Mouse (Mus musculus): ENCODE results near the gene Olfr395. TPM values are rescaled to one million over a fixed set of nuclear protein-coding genes. Genes with fewer than 3 reads are reported as not detected.
"Not testable (repeated sequence)": the region's sequence is repeated elsewhere in the genome, so short reads cannot be mapped to it uniquely, and the experiment has no call there.

Gene Olfr395
- total RNA-seq (2014; rRNA removed) (not detected in 2 replicates), polyA plus RNA-seq (2015; fragmentation: Nextera tagmentation; extraction: Ambion mirVana) (not detected in 2 replicates)

GRCm38 (mm10) chr11:73909199-73909598 lies at the start of gene Olfr395:
Olfr395 (minus strand) TSS chr11:73909299.
- H3K4me1 ChIP-seq (ENCODE audit: insufficient read depth, low read length); H3K27ac ChIP-seq (ENCODE audit: low read depth, low read length); DNase-seq (ENCODE audit: low spot score); H3K27me3 ChIP-seq (ENCODE audit: insufficient read depth, low read length); H3K36me3 ChIP-seq (ENCODE audit: insufficient read depth, low read length); H3K9ac ChIP-seq (replicated peaks; ENCODE audit: low read length, poor library complexity, severe bottlenecking); H3K9me3 ChIP-seq (ENCODE audit: low read length); H3K4me2 ChIP-seq (ENCODE audit: low read depth, low read length, poor library complexity, severe bottlenecking); ATAC-seq (ENCODE audit: low FRiP score); H3K4me3 ChIP-seq (ENCODE audit: low read depth, low read length): not testable (repeated sequence)
- 79% methylated on average over 4 of the region's 4 CpGs for WGBS

GRCm38 (mm10) chr11:73936377-73936776 lies 27.3 kb upstream of the Olfr395 start, which contains the start of gene Olfr23:
Olfr23 (plus strand) TSS chr11:73936677.
- no peak within 1 kb of the TSS for H3K4me2 ChIP-seq (ENCODE audit: low read depth, low read length, poor library complexity, severe bottlenecking)
- H3K4me3 ChIP-seq (ENCODE audit: low read depth, low read length): no peak within 1 kb of the TSS
- ATAC-seq (ENCODE audit: low FRiP score) (no peak), DNase-seq (ENCODE audit: low spot score) (no peak)
- H3K27ac ChIP-seq (ENCODE audit: low read depth, low read length): no peak within 1 kb of the TSS
- no peaks in the 10 kb centered on the region for H3K36me3 ChIP-seq (ENCODE audit: insufficient read depth, low read length)
- H3K9ac ChIP-seq (replicated peaks; ENCODE audit: low read length, poor library complexity, severe bottlenecking): no peak within 1 kb of the TSS
- H3K27me3 ChIP-seq (ENCODE audit: insufficient read depth, low read length): no peaks in the 10 kb centered on the region
- no peak for TF ChIP-seq CTCF (IDR thresholded peaks at IDR 0.05)
- H3K9me3 ChIP-seq (ENCODE audit: low read length): 0 out of 2 replicates have a peak, but pooled peaks cover 11% of the 10 kb centered on the region
- H3K4me1 ChIP-seq (ENCODE audit: insufficient read depth, low read length): no peaks in the 10 kb centered on the region

DNA sequence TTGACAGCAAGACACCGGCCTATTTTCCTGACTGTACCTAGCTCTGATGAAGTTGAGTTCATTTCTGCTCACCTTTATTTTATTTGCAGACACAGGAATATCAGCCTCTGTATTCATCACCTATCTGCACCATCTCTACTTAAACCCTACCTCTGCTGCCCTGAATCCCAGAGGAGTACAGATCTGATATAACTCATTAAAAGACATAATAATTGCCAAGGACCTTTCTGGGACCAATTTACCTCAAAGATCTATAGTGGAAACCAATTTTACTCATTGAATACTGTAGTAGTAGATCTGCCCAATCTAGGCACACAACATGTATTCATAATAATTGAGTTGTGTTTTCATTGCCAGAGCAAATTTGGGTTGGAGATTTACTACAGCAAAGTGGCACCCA lies 18.4 kb downstream of the Olfr395 start, which contains the start of gene Olfr394:
Olfr394 (minus strand) TSS at position 101 of the 400 bp plus-strand sequence.
- Histone ChIP-seq H3K4me1 (ENCODE audit: insufficient read depth, low read length) (no peaks in the 10 kb centered on the region), H3K27ac (ENCODE audit: low read depth, low read length) (no peak within 1 kb of the TSS), H3K4me3 (ENCODE audit: low read depth, low read length) (no peak within 1 kb of the TSS), H3K9ac (replicated peaks; ENCODE audit: low read length, poor library complexity, severe bottlenecking) (no peak within 1 kb of the TSS), H3K27me3 (ENCODE audit: insufficient read depth, low read length) (no peaks in the 10 kb centered on the region), H3K4me2 (ENCODE audit: low read depth, low read length, poor library complexity, severe bottlenecking) (no peak within 1 kb of the TSS), H3K36me3 (ENCODE audit: insufficient read depth, low read length) (no peaks in the 10 kb centered on the region), H3K9me3 (ENCODE audit: low read length) (0 out of 2 replicates have a peak, but pooled peaks cover 4% of the 10 kb centered on the region)
- 82% methylated on average over 1 of the region's 1 CpGs for WGBS
- TF ChIP-seq CTCF (IDR thresholded peaks at IDR 0.05): no peak
- ATAC-seq (ENCODE audit: low FRiP score): no peak
- DNase-seq (ENCODE audit: low spot score): no peak

Other genes with a start within 250 kb of the Olfr395 start
- gene Zfp735, start 220.5 kb downstream of the Olfr395 start, total RNA-seq (2014; rRNA removed): not detected in 2 replicates
- not detected in 2 replicates for gene Zfp735, start 220.5 kb downstream of the Olfr395 start, polyA plus RNA-seq (2015; fragmentation: Nextera tagmentation; extraction: Ambion mirVana)
- gene Olfr389, start 128.6 kb downstream of the Olfr395 start, total RNA-seq (2014; rRNA removed): not detected in 2 replicates
- not detected in 2 replicates for gene Olfr389, start 128.6 kb downstream of the Olfr395 start, polyA plus RNA-seq (2015; fragmentation: Nextera tagmentation; extraction: Ambion mirVana)
- not detected in 2 replicates for gene Olfr390, start 126.3 kb downstream of the Olfr395 start, total RNA-seq (2014; rRNA removed)
- not detected in 2 replicates for gene Olfr390, start 126.3 kb downstream of the Olfr395 start, polyA plus RNA-seq (2015; fragmentation: Nextera tagmentation; extraction: Ambion mirVana)
- not detected in 2 replicates for gene Olfr391-ps, start 106.2 kb downstream of the Olfr395 start, total RNA-seq (2014; rRNA removed)
- not detected in 2 replicates for gene Olfr391-ps, start 106.2 kb downstream of the Olfr395 start, polyA plus RNA-seq (2015; fragmentation: Nextera tagmentation; extraction: Ambion mirVana)
- gene Olfr392, start 92.2 kb downstream of the Olfr395 start, total RNA-seq (2014; rRNA removed): not detected in 2 replicates
- gene Olfr392, start 92.2 kb downstream of the Olfr395 start, polyA plus RNA-seq (2015; fragmentation: Nextera tagmentation; extraction: Ambion mirVana): not detected in 2 replicates
- not detected in 2 replicates for gene Olfr393, start 57.8 kb downstream of the Olfr395 start, total RNA-seq (2014; rRNA removed)
- gene Olfr393, start 57.8 kb downstream of the Olfr395 start, polyA plus RNA-seq (2015; fragmentation: Nextera tagmentation; extraction: Ambion mirVana): not detected in 2 replicates
- gene Olfr394, start 18.5 kb downstream of the Olfr395 start, total RNA-seq (2014; rRNA removed): not detected in 2 replicates
- not detected in 2 replicates for gene Olfr394, start 18.5 kb downstream of the Olfr395 start, polyA plus RNA-seq (2015; fragmentation: Nextera tagmentation; extraction: Ambion mirVana)
- not detected in 2 replicates for gene Olfr23, start 27.4 kb upstream of the Olfr395 start, total RNA-seq (2014; rRNA removed)
- not detected in 2 replicates for gene Olfr23, start 27.4 kb upstream of the Olfr395 start, polyA plus RNA-seq (2015; fragmentation: Nextera tagmentation; extraction: Ambion mirVana)
- gene Olfr397, start 51.5 kb upstream of the Olfr395 start, total RNA-seq (2014; rRNA removed): not detected in 2 replicates
- not detected in 2 replicates for gene Olfr397, start 51.5 kb upstream of the Olfr395 start, polyA plus RNA-seq (2015; fragmentation: Nextera tagmentation; extraction: Ambion mirVana)
- gene Olfr398, start 81.1 kb upstream of the Olfr395 start, total RNA-seq (2014; rRNA removed): not detected in 2 replicates
- not detected in 2 replicates for gene Olfr398, start 81.1 kb upstream of the Olfr395 start, polyA plus RNA-seq (2015; fragmentation: Nextera tagmentation; extraction: Ambion mirVana)
- not detected in 2 replicates for gene Olfr139, start 147.3 kb upstream of the Olfr395 start, total RNA-seq (2014; rRNA removed)
- not detected in 2 replicates for gene Olfr139, start 147.3 kb upstream of the Olfr395 start, polyA plus RNA-seq (2015; fragmentation: Nextera tagmentation; extraction: Ambion mirVana)
- not detected in 2 replicates for gene Olfr399, start 147.3 kb upstream of the Olfr395 start, total RNA-seq (2014; rRNA removed)
- gene Olfr399, start 147.3 kb upstream of the Olfr395 start, polyA plus RNA-seq (2015; fragmentation: Nextera tagmentation; extraction: Ambion mirVana): not detected in 2 replicates
- not detected in 2 replicates for gene Zfp616, start 160.7 kb upstream of the Olfr395 start, total RNA-seq (2014; rRNA removed)
- gene Zfp616, start 160.7 kb upstream of the Olfr395 start, polyA plus RNA-seq (2015; fragmentation: Nextera tagmentation; extraction: Ambion mirVana): not detected in 2 replicates
- not detected in 2 replicates for gene Olfr401, start 204.4 kb upstream of the Olfr395 start, total RNA-seq (2014; rRNA removed)
- not detected in 2 replicates for gene Olfr401, start 204.4 kb upstream of the Olfr395 start, polyA plus RNA-seq (2015; fragmentation: Nextera tagmentation; extraction: Ambion mirVana)
- gene Olfr402, start 244.2 kb upstream of the Olfr395 start, total RNA-seq (2014; rRNA removed): not detected in 2 replicates
- gene Olfr402, start 244.2 kb upstream of the Olfr395 start, polyA plus RNA-seq (2015; fragmentation: Nextera tagmentation; extraction: Ambion mirVana): not detected in 2 replicates

Data from midbrain, postnatal 0 days (tissue).